Mouse (Mus musculus) myocyte (in vitro differentiated cells): ENCODE measurements around the gene Mgat3. TPM values are rescaled to one million over a fixed set of nuclear protein-coding genes. Genes with fewer than 3 reads are reported as not detected.

Experiments used
- H3K27me3 ChIP-seq: one replicate; pipeline ENCODE4 v1.6.1; 2011; ENCODE audit not compliant: control insufficient read depth, insufficient read depth, insufficient read length
- H3K36me3 ChIP-seq: one replicate; pipeline ENCODE4 v1.6.1; 2011; ENCODE audit not compliant: control insufficient read depth, insufficient read depth
- H3K4me2 ChIP-seq: one replicate; pipeline ENCODE4 v1.6.1; 2011; ENCODE audit warnings: low read depth, control low read depth
- H3K4me3 ChIP-seq: one replicate; pipeline ENCODE4 v1.5.1; 2011; ENCODE audit warnings: mild to moderate bottlenecking, control low read depth, moderate library complexity
- H3K79me2 ChIP-seq: one replicate; pipeline ENCODE4 v1.6.1; 2011; ENCODE audit not compliant: control insufficient read depth, insufficient read depth
- H3ac ChIP-seq: one replicate; pipeline ENCODE4 v1.6.1; 2011; ENCODE audit not compliant: control insufficient read depth, insufficient read length
- CEBPB ChIP-seq: IDR thresholded peaks from 2 replicates; pipeline ENCODE4 v1.6.1; 2011; ENCODE audit warnings: mild to moderate bottlenecking, moderate library complexity; ENCODE audit not compliant: poor library complexity, insufficient read depth, severe bottlenecking
- E2F4 ChIP-seq: IDR thresholded peaks from one replicate; pipeline ENCODE4 v1.6.1; 2011; ENCODE audit warnings: mild to moderate bottlenecking, control low read depth, moderate library complexity; ENCODE audit not compliant: insufficient read depth
- MAX ChIP-seq: IDR thresholded peaks from one replicate; pipeline ENCODE4 v1.6.1; 2011; ENCODE audit warnings: low read depth, mild to moderate bottlenecking, control low read depth
- MYOD1 ChIP-seq, 3 experiments: IDR thresholded peaks; one replicate each; pipeline ENCODE4 v1.6.1; 2011; ENCODE audit warnings: control low read depth in 2 of 3, low read depth in 2 of 3, mild to moderate bottlenecking in 2 of 3, moderate library complexity in 1 of 3; ENCODE audit not compliant: insufficient read length in 2 of 3, control insufficient read depth in 1 of 3
- MYOG ChIP-seq, 3 experiments: IDR thresholded peaks; one replicate each; pipeline ENCODE4 v1.6.1; 2011; ENCODE audit warnings: control low read depth in 2 of 3, low read depth in 2 of 3, mild to moderate bottlenecking in 2 of 3; ENCODE audit not compliant: insufficient read length in 2 of 3, control insufficient read depth in 1 of 3, insufficient read depth in 1 of 3
- POLR2A ChIP-seq: IDR thresholded peaks from one replicate; pipeline ENCODE4 v1.6.1; 2011; ENCODE audit warnings: low read depth, mild to moderate bottlenecking, control low read depth, moderate library complexity; ENCODE audit not compliant: insufficient read length
- POLR2AphosphoS2 ChIP-seq: IDR thresholded peaks from one replicate; pipeline ENCODE4 v1.6.1; 2011; ENCODE audit warnings: low read depth, control low read depth; ENCODE audit not compliant: insufficient read length
- REST ChIP-seq: IDR thresholded peaks from one replicate; pipeline ENCODE4 v1.6.1; 2011; ENCODE audit warnings: mild to moderate bottlenecking, control low read depth, moderate library complexity; ENCODE audit not compliant: insufficient read depth, insufficient read length
- SRF ChIP-seq: IDR thresholded peaks from one replicate; pipeline ENCODE4 v1.6.1; 2011; ENCODE audit warnings: low read depth; ENCODE audit not compliant: control insufficient read depth, insufficient read length
- TCF12 ChIP-seq: IDR thresholded peaks from one replicate; pipeline ENCODE4 v1.6.1; 2011; ENCODE audit warnings: mild to moderate bottlenecking, control low read depth; ENCODE audit not compliant: poor library complexity, insufficient read depth, severe bottlenecking
- TCF3 ChIP-seq: IDR thresholded peaks from one replicate; pipeline ENCODE4 v1.6.1; 2011; ENCODE audit warnings: low read depth, control low read depth; ENCODE audit not compliant: insufficient read length
- USF1 ChIP-seq: IDR thresholded peaks from one replicate; pipeline ENCODE4 v1.6.1; 2011; ENCODE audit warnings: low read depth, mild to moderate bottlenecking, control low read depth, moderate library complexity
- polyA plus RNA-seq: library from polyadenylated mRNA; unstranded; fragments of >200 nt; fragmentation: generic; extraction: Trizol; gene quantifications from one replicate; pipeline ENCODE4 v1.2.1, GENCODE M21; 2012; ENCODE audit warnings: missing spikeins

Mgat3 gene
- polyA plus RNA-seq, 1 experiment, result 9.7 TPM

DNA sequence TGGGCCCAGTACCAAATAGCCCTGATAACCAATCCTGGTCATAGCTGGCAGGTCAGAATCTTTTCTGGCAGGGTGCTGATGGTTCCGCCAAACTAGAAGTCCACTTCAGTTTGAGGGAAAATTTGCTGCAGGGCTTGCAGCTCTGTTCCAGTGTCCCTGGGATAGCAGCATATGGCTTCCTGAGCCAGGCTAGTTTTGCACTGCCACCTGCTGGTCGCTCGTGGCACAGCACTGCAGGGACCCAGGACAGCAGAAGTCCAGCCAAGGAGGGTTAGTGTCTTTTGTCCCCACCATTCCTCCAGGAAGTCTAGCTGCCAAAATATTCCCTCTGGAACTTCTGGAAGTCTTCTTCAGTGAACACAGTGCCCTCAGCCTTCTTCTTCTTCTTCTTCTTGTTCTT is 87.2 kb downstream of the Mgat3 start:
- Histone ChIP-seq H3K4me3 (no peak overlapping the region), H3K4me2 (no peak overlapping the region), H3ac (no peak overlapping the region), H3K36me3 (peaks cover 32% of the 10 kb centered on the region), H3K79me2 (peaks cover 41% of the 10 kb centered on the region), H3K27me3 (no peaks in the 10 kb centered on the region)
- no peak for TF ChIP-seq SRF
- peak in 1 of 3 experiments; percentile 48 for TF ChIP-seq MYOG (IDR thresholded peaks at IDR 0.05; ENCODE audit: control insufficient read depth in 1 of 3, insufficient read depth in 1 of 3, insufficient read length in 2 of 3, low read depth in 2 of 3)
- no peak for TF ChIP-seq REST
- TF ChIP-seq POLR2AphosphoS2, result peak; percentile 93
- TF ChIP-seq POLR2A, result peak; percentile 37
- TF ChIP-seq CEBPB, result no peak
- TF ChIP-seq TCF12, result no peak
- peak in 1 of 3 experiments; percentile 28 for TF ChIP-seq MYOD1 (IDR thresholded peaks at IDR 0.05; ENCODE audit: control insufficient read depth in 1 of 3, insufficient read length in 2 of 3, low read depth in 2 of 3)

DNA sequence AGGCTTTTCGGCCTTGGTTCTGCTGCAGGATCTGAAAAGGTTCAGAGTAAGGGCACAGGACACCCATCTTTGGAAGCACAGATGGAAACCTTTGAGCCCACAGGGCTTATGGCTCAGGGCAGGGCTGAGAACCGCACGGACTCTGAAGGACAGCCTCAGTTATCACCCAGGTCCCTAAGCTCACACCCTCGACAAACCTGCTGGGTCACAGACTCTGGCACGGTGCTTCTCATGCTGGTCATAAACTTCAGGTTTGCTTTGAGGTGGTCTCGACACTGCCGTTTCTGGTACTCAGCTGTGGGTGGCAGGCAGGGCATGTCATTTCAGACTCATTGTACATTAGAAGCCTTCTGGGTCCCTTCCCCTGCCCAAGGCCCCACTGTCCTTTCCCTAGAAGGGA is 87.6 kb downstream of the Mgat3 start:
- Histone ChIP-seq H3K79me2 (peaks cover 38% of the 10 kb centered on the region), H3K36me3 (peaks cover 30% of the 10 kb centered on the region), H3ac (no peak overlapping the region), H3K4me2 (no peak overlapping the region), H3K27me3 (no peaks in the 10 kb centered on the region), H3K4me3 (no peak overlapping the region)
- TF ChIP-seq E2F4 (no peak), TCF3 (no peak), POLR2A (no peak), POLR2AphosphoS2 (peak; percentile 48), MAX (no peak), REST (no peak), SRF (no peak), CEBPB (no peak)

DNA sequence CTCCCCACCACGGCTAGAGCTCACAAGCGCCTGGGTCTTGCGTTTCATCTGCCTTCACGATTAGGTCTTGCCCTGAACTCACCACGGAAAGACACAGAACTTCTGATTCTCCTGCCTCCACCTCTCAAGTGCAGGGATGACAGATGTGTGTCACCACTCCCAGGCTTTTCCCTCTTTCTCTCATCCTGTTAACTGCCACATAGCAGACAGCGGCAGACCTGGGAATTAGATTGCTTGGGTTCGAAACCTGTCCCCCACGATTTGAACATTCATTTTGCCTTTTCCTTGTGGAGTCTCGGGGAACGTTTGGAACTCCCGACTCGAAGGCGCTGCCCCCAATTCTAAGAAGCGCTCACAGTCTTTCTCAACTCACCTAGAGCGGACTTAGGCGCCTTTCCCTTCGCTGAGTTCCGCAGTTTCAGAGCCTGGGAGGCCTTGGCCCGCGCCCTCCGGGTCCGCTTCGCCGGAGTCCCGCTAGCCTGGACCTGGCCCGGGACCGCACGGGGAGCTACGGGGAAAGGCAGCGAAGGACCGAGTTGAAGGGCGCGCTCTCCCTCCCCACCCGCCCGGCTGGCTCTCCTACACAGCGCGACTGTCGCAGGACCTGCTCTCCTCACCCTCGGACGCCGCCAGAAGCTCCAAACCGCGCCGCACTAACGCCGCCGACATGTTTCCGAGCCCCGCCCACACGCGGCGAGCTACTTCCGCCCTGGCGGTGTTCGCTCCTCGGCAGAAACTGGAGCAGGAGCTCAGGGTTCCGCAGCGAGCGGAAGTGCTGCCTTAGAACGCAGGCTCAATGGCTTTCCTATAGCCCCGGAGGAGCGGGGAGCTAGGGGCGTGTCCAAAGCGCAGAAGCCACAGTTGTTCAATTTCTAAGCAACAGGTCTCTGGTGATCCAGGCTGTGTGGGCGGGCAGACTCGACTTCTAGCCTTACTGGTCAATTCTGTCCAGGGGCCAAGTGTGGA is 90.4 kb downstream of the Mgat3 start, which contains the start of gene Rps19bp1:
Gene Rps19bp1 (minus strand): TSS at position 706 of the 966 bp plus-strand sequence.
- peak within 1 kb of the TSS; percentile 92 for H3K4me2 ChIP-seq
- peak within 1 kb of the TSS; percentile 70 for H3K4me3 ChIP-seq
- H3ac ChIP-seq, result peak within 1 kb of the TSS; percentile 82
- peaks cover 15% of the 10 kb centered on the region for H3K36me3 ChIP-seq
- TF ChIP-seq MYOG (IDR thresholded peaks at IDR 0.05; ENCODE audit: control insufficient read depth in 1 of 3, insufficient read depth in 1 of 3, insufficient read length in 2 of 3, low read depth in 2 of 3), result peak in 2 of 3 experiments; percentile 58 to 69
- TF ChIP-seq MAX, result no peak
- no peak for TF ChIP-seq REST
- peak; percentile 95 for TF ChIP-seq POLR2AphosphoS2
- TF ChIP-seq SRF, result peak; percentile 85
- TF ChIP-seq CEBPB, result no peak
- peak; percentile 94 for TF ChIP-seq POLR2A
- peak; percentile 5 for TF ChIP-seq USF1
- no peak for TF ChIP-seq TCF12
- TF ChIP-seq TCF3, result no peak
- peak; percentile 10 for TF ChIP-seq E2F4
- peak in 2 of 3 experiments; percentile 8 to 18 for TF ChIP-seq MYOD1 (IDR thresholded peaks at IDR 0.05; ENCODE audit: control insufficient read depth in 1 of 3, insufficient read length in 2 of 3, low read depth in 2 of 3)
- peaks cover 5% of the 10 kb centered on the region for H3K27me3 ChIP-seq
- H3K79me2 ChIP-seq, result peaks cover 25% of the 10 kb centered on the region

Other genes with a start within 250 kb of the Mgat3 start
- gene Cbx7, start 202.6 kb upstream of the Mgat3 start, polyA plus RNA-seq, result 4.7 TPM
- gene Pdgfb, start 158.7 kb upstream of the Mgat3 start, polyA plus RNA-seq, result 21.7 TPM
- gene Syngr1, start 82.4 kb upstream of the Mgat3 start, polyA plus RNA-seq, result 54.7 TPM
- gene Rpl3, start 81.9 kb upstream of the Mgat3 start, polyA plus RNA-seq, result 1,089 TPM
- gene Tab1, start 40.6 kb upstream of the Mgat3 start, polyA plus RNA-seq, result 33.3 TPM
- gene Mief1, start 60.3 kb downstream of the Mgat3 start, polyA plus RNA-seq, result 24.3 TPM
- gene AC140267.1, start 62.1 kb downstream of the Mgat3 start, polyA plus RNA-seq, result not detected
- 1,038 TPM for gene Atf4, start 81.5 kb downstream of the Mgat3 start, polyA plus RNA-seq
- 144 TPM for gene Rps19bp1, start 90.6 kb downstream of the Mgat3 start, polyA plus RNA-seq
- 0.04 TPM for gene Cacna1i, start 113.5 kb downstream of the Mgat3 start, polyA plus RNA-seq